Mouse (Mus musculus): ENCODE measurements around the gene Unc93b1.

- TF ChIP-seq POLR2A (IDR thresholded peaks at IDR 0.05; ENCODE audit: insufficient read depth, low read depth, low read length) (no peak), CTCF (IDR thresholded peaks at IDR 0.05; ENCODE audit: insufficient read depth, low read depth, low read length) (no peak)
These were observed 24.8 kb upstream of the Unc93b1 start for GRCm38 (mm10) chr19:3910206-3910605.

Measured in olfactory bulb, adult 2 months (tissue).